In genomic region chr19:21491391-21491790, GRCm38 (mm10) we compare ENCODE assay signal across 22 mouse cellular contexts. TPM values are rescaled to one million over a fixed set of nuclear protein-coding genes. Genes with fewer than 3 reads are reported as not detected.
"Had no signal": no experiment of that assay in that cellular context is flagged by ENCODE, and none has a peak within 500 bp of the region (broad histone marks: within the 10 kb centered on the region; RNA-seq: fewer than 3 reads in every experiment).

No protein-coding gene starts in this region.

- DNase-seq: gastrocnemius, postnatal 14 days; gastrocnemius, postnatal 36 days; heart, adult 11 months; heart, adult 2 months; heart, postnatal 14 days; heart, postnatal 36 days; kidney, postnatal 25 days; layer of hippocampus, adult 9-11 months; layer of hippocampus, postnatal 36 days; left cerebral cortex, postnatal 4 days; liver; liver, embryonic 13.5 days; liver, postnatal 0 days had no signal

- H3K4me3 ChIP-seq: heart, adult 2 months; heart, embryonic 13.5 days; heart, embryonic 15.5 days; hindbrain, embryonic 13.5 days; hindbrain, embryonic 15.5 days; limb, embryonic 12.5 days; liver, embryonic 13.5 days; liver, embryonic 15.5 days had no signal

- H3K4me1 ChIP-seq: heart, embryonic 13.5 days; heart, embryonic 15.5 days; hindbrain, embryonic 13.5 days; hindbrain, embryonic 15.5 days; limb, embryonic 12.5 days; liver, embryonic 13.5 days; liver, embryonic 15.5 days had no signal

- H3K27ac ChIP-seq: heart, adult 2 months; heart, embryonic 13.5 days; heart, embryonic 15.5 days; hindbrain, embryonic 13.5 days; hindbrain, embryonic 15.5 days; hindbrain, postnatal 0 days; kidney, postnatal 0 days; limb, embryonic 12.5 days; liver, embryonic 13.5 days; liver, embryonic 15.5 days had no signal

- H3K9me3 ChIP-seq: heart, embryonic 13.5 days; heart, embryonic 15.5 days; hindbrain, embryonic 13.5 days; hindbrain, embryonic 15.5 days; limb, embryonic 12.5 days; liver, embryonic 13.5 days; liver, embryonic 15.5 days had no signal

- H3K27me3 ChIP-seq: heart, embryonic 13.5 days; heart, embryonic 15.5 days; hindbrain, embryonic 13.5 days; hindbrain, embryonic 15.5 days; liver, embryonic 13.5 days; liver, embryonic 15.5 days had no signal

- H3K36me3 ChIP-seq: heart, embryonic 13.5 days; heart, embryonic 15.5 days; hindbrain, embryonic 13.5 days; hindbrain, embryonic 15.5 days; limb, embryonic 12.5 days; liver, embryonic 13.5 days; liver, embryonic 15.5 days had no signal

RNA-seq across cellular contexts. Expression of gene Gda, which starts 18.1 kb away (rescaled TPM):
- polyA plus RNA-seq: heart, embryonic 11.5 days; limb, embryonic 12.5 days had no signal
